Comparison of ENCODE assay signal across 8 mouse cellular contexts in genomic region chr1:92902786-92903185, GRCm38 (mm10). TPM values are rescaled to one million over a fixed set of nuclear protein-coding genes. Genes with fewer than 3 reads are reported as not detected.
DNase-seq lines count a peak whose midpoint lies in the region; ATAC-seq and TF ChIP-seq lines count a peak whose summit lies in the region.

Gene Ankmy1 (minus strand): TSS chr1:92902906.

- H3K9ac ChIP-seq in ES-Bruce4 (ENCODE audit: low read depth, poor library complexity, severe bottlenecking), result no peak within 1 kb of the TSS
- 0 out of 2 replicates have a peak within 1 kb of the TSS, but pooled peaks have one; percentile 12 for H3K9ac ChIP-seq in forebrain, embryonic 16.5 days (replicated peaks; ENCODE audit: low read depth, low read length)
- no peak within 1 kb of the TSS for H3K9ac ChIP-seq in limb, embryonic 15.5 days
- no peak within 1 kb of the TSS for H3K9ac ChIP-seq in midbrain, embryonic 14.5 days (replicated peaks; ENCODE audit: low read length)
- H3K9ac ChIP-seq in stomach, embryonic 15.5 days, result no peak within 1 kb of the TSS

- no peaks in the 10 kb centered on the region for H3K9me3 ChIP-seq in ES-Bruce4 (replicated peaks; ENCODE audit: control insufficient read depth, insufficient read depth, low read length, poor library complexity, severe bottlenecking)
- H3K9me3 ChIP-seq in forebrain, embryonic 16.5 days (ENCODE audit: control insufficient read depth, low read length), result no peaks in the 10 kb centered on the region
- H3K9me3 ChIP-seq in limb, embryonic 15.5 days, result no peaks in the 10 kb centered on the region
- no peaks in the 10 kb centered on the region for H3K9me3 ChIP-seq in midbrain, embryonic 14.5 days (ENCODE audit: control insufficient read depth, low read length)
- no peaks in the 10 kb centered on the region for H3K9me3 ChIP-seq in stomach, embryonic 15.5 days

- DNase-seq in adrenal gland, adult 18-20 months (ENCODE audit: low spot score in 2 of 2), result peak; percentile 42 to 47
- peak; percentile 68 for DNase-seq in kidney, adult 2 months
- DNase-seq in midbrain, embryonic 14.5 days, result peak; percentile 76
- no peak for DNase-seq in cerebellum, adult 11-12 months

- H3K4me1 ChIP-seq in ES-Bruce4 (ENCODE audit: control insufficient read depth, insufficient read depth, low read length), result no peaks in the 10 kb centered on the region
- H3K4me1 ChIP-seq in forebrain, embryonic 16.5 days (replicated peaks; ENCODE audit: control insufficient read depth, insufficient read depth, low read length), result peaks cover 16% of the 10 kb centered on the region
- H3K4me1 ChIP-seq in kidney, adult 2 months (ENCODE audit: control insufficient read depth, insufficient read depth, low read length), result peaks cover 9% of the 10 kb centered on the region
- H3K4me1 ChIP-seq in limb, embryonic 15.5 days, result peaks cover 18% of the 10 kb centered on the region
- peaks cover 11% of the 10 kb centered on the region; the same call in 1 of the 2 replicates for H3K4me1 ChIP-seq in midbrain, embryonic 14.5 days (ENCODE audit: control insufficient read depth, insufficient read depth, low read length)
- H3K4me1 ChIP-seq in stomach, embryonic 15.5 days, result peaks cover 13% of the 10 kb centered on the region; the same call in 1 of the 2 replicates

- ATAC-seq in forebrain, embryonic 16.5 days, result 0 out of 2 replicates have a peak, but pooled peaks have one; percentile 14
- no peak for ATAC-seq in limb, embryonic 15.5 days (ENCODE audit: insufficient number of reproducible peaks, low FRiP score, low TSS enrichment, low read depth)
- ATAC-seq in midbrain, embryonic 14.5 days (ENCODE audit: low FRiP score, low TSS enrichment), result no peak
- ATAC-seq in stomach, embryonic 15.5 days (ENCODE audit: insufficient read depth, low FRiP score, low read depth), result no peak; the same call in 1 of the 2 replicates

- 1% methylated on average over 15 of the region's 15 CpGs for WGBS in forebrain, embryonic 16.5 days
- WGBS in kidney, adult 2 months, result 4% methylated on average over 15 of the region's 15 CpGs
- WGBS in limb, embryonic 15.5 days, result 1% methylated on average over 15 of the region's 15 CpGs
- 1% methylated on average over 15 of the region's 15 CpGs for WGBS in midbrain, embryonic 14.5 days
- 1% methylated on average over 15 of the region's 15 CpGs for WGBS in stomach, embryonic 15.5 days

- no peak within 1 kb of the TSS for H3K27ac ChIP-seq in ES-Bruce4 (ENCODE audit: insufficient read depth, low read length)
- H3K27ac ChIP-seq in forebrain, embryonic 16.5 days (ENCODE audit: low read length), result peak within 1 kb of the TSS; percentile 29
- no peak within 1 kb of the TSS for H3K27ac ChIP-seq in kidney, adult 2 months (ENCODE audit: insufficient read depth, low read depth, low read length)
- no peak within 1 kb of the TSS for H3K27ac ChIP-seq in limb, embryonic 15.5 days
- H3K27ac ChIP-seq in midbrain, embryonic 14.5 days (replicated peaks; ENCODE audit: low read depth, low read length), result no peak within 1 kb of the TSS
- no peak within 1 kb of the TSS for H3K27ac ChIP-seq in stomach, embryonic 15.5 days

- TF ChIP-seq CTCF in ES-Bruce4 (IDR thresholded peaks at IDR 0.05; ENCODE audit: low read depth, low read length), result no peak
- no peak for TF ChIP-seq CTCF in kidney, adult 2 months (conservative IDR thresholded peaks at IDR 0.05; ENCODE audit: insufficient read depth, insufficient read length, low read depth, low read length)

- no peaks in the 10 kb centered on the region for H3K27me3 ChIP-seq in ES-Bruce4 (ENCODE audit: control insufficient read depth, insufficient read depth, low read length, poor library complexity, severe bottlenecking)
- H3K27me3 ChIP-seq in forebrain, embryonic 16.5 days (replicated peaks; ENCODE audit: control insufficient read depth, insufficient read depth, low read length), result no peaks in the 10 kb centered on the region
- no peaks in the 10 kb centered on the region for H3K27me3 ChIP-seq in kidney, adult 2 months (replicated peaks; ENCODE audit: control insufficient read depth, insufficient read depth, low read length)
- H3K27me3 ChIP-seq in limb, embryonic 15.5 days, result peaks cover 13% of the 10 kb centered on the region; the same call in 1 of the 2 replicates
- no peaks in the 10 kb centered on the region for H3K27me3 ChIP-seq in midbrain, embryonic 14.5 days (ENCODE audit: control insufficient read depth, insufficient read depth, low read length)
- H3K27me3 ChIP-seq in stomach, embryonic 15.5 days (replicated peaks), result 0 out of 2 replicates have a peak, but pooled peaks cover 3% of the 10 kb centered on the region

- peak within 1 kb of the TSS; percentile 37 for H3K4me2 ChIP-seq in forebrain, embryonic 16.5 days (ENCODE audit: low read length)
- H3K4me2 ChIP-seq in limb, embryonic 15.5 days, result peak within 1 kb of the TSS; percentile 35
- H3K4me2 ChIP-seq in midbrain, embryonic 14.5 days (ENCODE audit: low read length), result peak within 1 kb of the TSS; percentile 40
- H3K4me2 ChIP-seq in stomach, embryonic 15.5 days, result peak within 1 kb of the TSS; percentile 48

- H3K36me3 ChIP-seq in ES-Bruce4 (ENCODE audit: control insufficient read depth, insufficient read depth, low read length, poor library complexity, severe bottlenecking), result no peaks in the 10 kb centered on the region
- H3K36me3 ChIP-seq in forebrain, embryonic 16.5 days (ENCODE audit: control insufficient read depth, insufficient read depth), result no peaks in the 10 kb centered on the region
- H3K36me3 ChIP-seq in kidney, adult 2 months (ENCODE audit: control insufficient read depth, insufficient read depth, low read length), result no peaks in the 10 kb centered on the region
- H3K36me3 ChIP-seq in limb, embryonic 15.5 days, result no peaks in the 10 kb centered on the region
- no peaks in the 10 kb centered on the region for H3K36me3 ChIP-seq in midbrain, embryonic 14.5 days (ENCODE audit: control insufficient read depth, insufficient read depth, low read length)
- H3K36me3 ChIP-seq in stomach, embryonic 15.5 days, result no peaks in the 10 kb centered on the region

- peak within 1 kb of the TSS; percentile 39 for H3K4me3 ChIP-seq in ES-Bruce4 (ENCODE audit: low read depth, low read length)
- peak within 1 kb of the TSS; percentile 14 for H3K4me3 ChIP-seq in forebrain, embryonic 16.5 days (replicated peaks; ENCODE audit: low read length)
- H3K4me3 ChIP-seq in kidney, adult 2 months (ENCODE audit: insufficient read depth, low read depth, low read length), result no peak within 1 kb of the TSS
- H3K4me3 ChIP-seq in limb, embryonic 15.5 days, result 0 out of 2 replicates have a peak within 1 kb of the TSS, but pooled peaks have one; percentile 3
- H3K4me3 ChIP-seq in midbrain, embryonic 14.5 days (replicated peaks; ENCODE audit: low read depth, low read length), result no peak within 1 kb of the TSS
- peak within 1 kb of the TSS; percentile 19; the same call in 1 of the 2 replicates for H3K4me3 ChIP-seq in stomach, embryonic 15.5 days (replicated peaks)

- TF ChIP-seq EP300 in ES-Bruce4 (IDR thresholded peaks at IDR 0.05; ENCODE audit: insufficient read depth, low read depth, low read length), result no peak

- TF ChIP-seq POLR2A in ES-Bruce4 (IDR thresholded peaks at IDR 0.05; ENCODE audit: insufficient read depth, low read length), result no peak
- no peak for TF ChIP-seq POLR2A in kidney, adult 2 months (IDR thresholded peaks at IDR 0.05; ENCODE audit: low read depth, low read length)

RNA-seq across cellular contexts. Expression of gene Ankmy1, which starts in this region (rescaled TPM):
- polyA plus RNA-seq in ES-Bruce4 (2011; ENCODE audit: insufficient read depth, insufficient read length, low read depth, missing spikeins), result not detected in 2 replicates
- under 1 TPM; 0.80 to 0.86 TPM for total RNA-seq in adrenal gland, adult 18-20 months (2021)
- 0.71 and 1.1 TPM in 2 replicates for polyA plus RNA-seq in forebrain, embryonic 16.5 days (2015; fragmentation: Nextera tagmentation; extraction: Ambion mirVana)
- polyA plus RNA-seq in kidney, adult 2 months (2012; rRNA removed), result 0.65 and 0.75 TPM in 2 replicates
- polyA plus RNA-seq in limb, embryonic 15.5 days (2015; fragmentation: Nextera tagmentation; extraction: Ambion mirVana), result 0.20 and 0.43 TPM in 2 replicates
- 1.6 and 2.6 TPM in 2 replicates for polyA plus RNA-seq in midbrain, embryonic 14.5 days (2014; fragmentation: Nextera tagmentation; extraction: Ambion mirVana)
- 0.19 and 0.34 TPM in 2 replicates for polyA plus RNA-seq in stomach, embryonic 15.5 days (2015; fragmentation: Nextera tagmentation; extraction: Ambion mirVana)

Comparison
In these comparisons a context has a peak if more than half of its experiments do, and no peak if none do; other contexts are left out.
1. Peak in DNase-seq in adrenal gland, adult 18-20 months; RNA of the gene not detected or under 1 TPM.
2. Peak in DNase-seq in kidney, adult 2 months; RNA of the gene not detected or under 1 TPM.
3. H3K4me3 ChIP-seq: peak in ES-Bruce4 (single experiment), forebrain, embryonic 16.5 days (single experiment), limb, embryonic 15.5 days (single experiment) and stomach, embryonic 15.5 days (single experiment); none in kidney, adult 2 months (single experiment) and midbrain, embryonic 14.5 days (single experiment).
4. Peak in every context shown above with its lines, with median percentiles within 50 percentile points of each other: H3K4me2 ChIP-seq.